Mouse (Mus musculus) left cerebral cortex, adult 9 months (tissue): ENCODE data around the gene Hpn.

ENCODE experiments used
- DNase-seq, 2 experiments: peaks; one replicate each; pipeline ENCODE4 v3.0.0; 2022; ENCODE audit warnings: low spot score in 2 of 2

Hpn gene

GRCm38 (mm10) chr7:31140941-31141340, 25.9 kb upstream of the Hpn start:
- no peak for DNase-seq

GRCm38 (mm10) chr7:31140302-31140701, 25.2 kb upstream of the Hpn start:
- no peak for DNase-seq

GRCm38 (mm10) chr7:31139765-31140164, 24.7 kb upstream of the Hpn start:
- DNase-seq, result peak in 1 of 2 experiments; percentile 73

- DNase-seq, result no peak
Observed at GRCm38 (mm10) chr7:31135717-31136116, 20.6 kb upstream of the Hpn start.

- DNase-seq, result no peak
Observed at GRCm38 (mm10) chr7:31131866-31132265, 16.8 kb upstream of the Hpn start.

- DNase-seq, result peak in 1 of 2 experiments; percentile 63
Observed at GRCm38 (mm10) chr7:31130841-31131240, 15.8 kb upstream of the Hpn start.

- DNase-seq, result no peak
Observed at GRCm38 (mm10) chr7:31130197-31130596, 15.1 kb upstream of the Hpn start.

- no peak for DNase-seq
Observed at GRCm38 (mm10) chr7:31128157-31128705, 13.1 kb upstream of the Hpn start.

- peak in 1 of 2 experiments; percentile 71 for DNase-seq
Observed at GRCm38 (mm10) chr7:31126851-31127724, 12.0 kb upstream of the Hpn start, which contains the start of gene Scn1b. Scn1b (minus strand) TSS chr7:31127003.

GRCm38 (mm10) chr7:31126211-31126751, 11.2 kb upstream of the Hpn start:
- peak in 1 of 2 experiments; percentile 64 for DNase-seq

GRCm38 (mm10) chr7:31125116-31125515, 10.0 kb upstream of the Hpn start:
- no peak for DNase-seq

- no peak for DNase-seq
Observed at GRCm38 (mm10) chr7:31124381-31124780, 9.3 kb upstream of the Hpn start.

GRCm38 (mm10) chr7:31123697-31124096, 8.6 kb upstream of the Hpn start:
- no peak for DNase-seq

GRCm38 (mm10) chr7:31122641-31123631, 7.8 kb upstream of the Hpn start:
- DNase-seq, result no peak

- no peak for DNase-seq
Observed at GRCm38 (mm10) chr7:31119556-31119955, 4.5 kb upstream of the Hpn start.

GRCm38 (mm10) chr7:31118486-31118885, 3.4 kb upstream of the Hpn start:
- DNase-seq, result no peak

- no peak for DNase-seq
Observed at GRCm38 (mm10) chr7:31117465-31117864, 2.4 kb upstream of the Hpn start.

GRCm38 (mm10) chr7:31116721-31117145, 1.6 kb upstream of the Hpn start:
- DNase-seq, result no peak

GRCm38 (mm10) chr7:31115587-31116043, 525 bp upstream of the Hpn start:
- DNase-seq, result no peak

- DNase-seq, result no peak
Observed at GRCm38 (mm10) chr7:31114646-31115045, 444 bp downstream of the Hpn start.

- DNase-seq, result no peak
Observed at GRCm38 (mm10) chr7:31113800-31114199, 1.3 kb downstream of the Hpn start.
